Mouse (Mus musculus) heart, adult 2 months (tissue): ENCODE results near the gene Odf4.

Experiments used
- EP300 ChIP-seq: fragments of 200-500 bp; IDR thresholded peaks from 2 replicates; pipeline ENCODE4 v1.6.1; 2011; ENCODE audit warnings: low read depth, low read length, control low read depth; ENCODE audit not compliant: insufficient read depth
- POLR2A ChIP-seq: fragments of 200-500 bp; IDR thresholded peaks from 2 replicates; pipeline ENCODE4 v1.6.1; 2011; ENCODE audit warnings: mild to moderate bottlenecking, low read depth, low read length, control low read depth; ENCODE audit not compliant: insufficient read depth

DNA sequence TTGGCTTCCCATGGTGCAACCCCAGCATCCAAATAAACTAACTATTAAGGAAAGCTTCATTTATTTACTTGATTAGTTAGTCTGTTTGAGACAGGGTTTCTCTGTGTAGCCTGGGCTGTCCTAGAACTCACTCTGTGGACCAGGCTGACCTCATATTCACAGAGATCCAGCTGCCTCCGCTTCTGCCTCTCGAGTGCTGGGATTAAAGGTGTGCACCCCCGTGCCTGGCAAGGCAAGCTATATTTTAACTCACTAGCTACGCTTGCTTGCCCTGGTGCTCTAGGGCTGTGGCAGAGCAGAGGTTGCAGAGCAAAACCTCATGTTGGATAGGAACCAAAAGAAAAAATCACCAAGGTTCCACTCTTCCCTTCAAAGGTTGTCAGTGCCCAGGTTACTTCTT is 13.6 kb upstream of the Odf4 start:
- TF ChIP-seq POLR2A (no peak), EP300 (no peak)
